Mouse (Mus musculus): ENCODE results near the gene Slx4ip. TPM values are rescaled to one million over a fixed set of nuclear protein-coding genes. Genes with fewer than 3 reads are reported as not detected.
"Not testable (repeated sequence)": the region's sequence is repeated elsewhere in the genome, so short reads cannot be mapped to it uniquely, and the experiment has no call there.

The Slx4ip gene
- 4.0 and 4.8 TPM in 2 replicates for polyA plus RNA-seq (2014; fragmentation: Nextera tagmentation; extraction: Ambion mirVana)

DNA sequence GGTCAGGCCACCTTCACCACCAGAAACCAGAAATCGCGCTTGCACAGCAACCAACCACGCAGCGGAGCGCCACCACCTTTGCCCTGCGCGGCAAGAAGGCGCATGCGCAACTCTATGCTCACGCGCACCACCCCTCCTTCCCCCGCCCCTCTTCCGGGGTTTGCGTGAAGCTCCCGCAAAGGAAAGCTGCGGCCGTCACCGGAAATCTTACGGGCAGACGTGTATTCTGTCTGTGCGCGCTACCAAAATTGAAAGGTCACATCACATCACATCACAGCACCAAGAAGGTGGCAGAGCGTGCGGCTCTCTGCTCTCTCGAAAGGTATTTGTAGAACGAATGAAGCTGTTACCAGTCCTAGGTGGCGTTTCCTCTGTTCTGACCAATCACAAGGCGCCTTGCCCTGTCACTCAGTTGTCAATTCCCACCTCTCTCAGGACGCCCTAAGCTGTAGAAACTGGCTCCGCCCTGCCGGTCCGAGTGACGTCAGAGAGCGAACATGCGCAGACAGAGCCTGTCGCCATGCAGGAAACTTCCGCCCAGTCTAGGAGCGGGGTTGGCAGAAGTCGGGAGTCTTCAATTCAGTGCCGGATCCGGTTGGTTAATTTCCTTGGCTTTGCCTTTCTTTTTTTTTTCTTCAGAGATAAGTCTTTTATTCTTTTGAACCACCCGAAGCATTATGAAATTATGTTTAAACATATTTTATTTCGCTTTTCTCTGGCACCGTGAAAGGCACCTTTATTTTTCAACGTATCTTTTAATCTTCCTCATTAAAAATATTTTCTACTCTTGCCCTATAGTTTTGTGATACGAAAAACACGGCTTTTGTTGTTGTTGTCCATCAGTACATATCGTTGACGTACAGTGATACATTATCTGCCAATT lies at the start of gene Slx4ip, which contains the start of the genes AL731706.1 and Mkks:
Gene Slx4ip (plus strand): TSS at position 151 of the 883 bp plus-strand sequence.
Gene AL731706.1 (minus strand): TSS at position 322 of the 883 bp plus-strand sequence.
Gene Mkks (minus strand): TSS at position 322 of the 883 bp plus-strand sequence.
- Histone ChIP-seq H3K27ac (replicated peaks in 1 of 2; ENCODE audit: control insufficient read depth in 1 of 2, insufficient read depth in 1 of 2, low read depth in 2 of 2, low read length in 2 of 2) (peak within 1 kb of the TSS; percentile 95 to 99), H3K36me3 (ENCODE audit: control insufficient read depth, insufficient read depth, low read length) (0 out of 2 replicates have a peak, but pooled peaks cover 3% of the 10 kb centered on the region), H3K9me3 (ENCODE audit: control insufficient read depth, low read length) (no peaks in the 10 kb centered on the region), H3K4me2 (ENCODE audit: low read length) (peak within 1 kb of the TSS; percentile 68), H3K4me1 (ENCODE audit: control insufficient read depth in 2 of 2, insufficient read depth in 2 of 2, low read length in 2 of 2) (peaks cover 0 to 5% of the 10 kb centered on the region in 2 experiments; a peak in 1 of 4 replicates), H3K4me3 (ENCODE audit: control insufficient read depth in 1 of 2, insufficient read depth in 1 of 2, low read depth in 1 of 2, low read length in 2 of 2) (peak within 1 kb of the TSS; percentile 87 to 95), H3K27me3 (ENCODE audit: control insufficient read depth, insufficient read depth, low read length) (no peaks in the 10 kb centered on the region), H3K9ac (ENCODE audit: low read length) (peak within 1 kb of the TSS; percentile 87)
- peak; percentile 99 for ATAC-seq (ENCODE audit: insufficient number of reproducible peaks, insufficient read depth, low FRiP score, low read depth)
- WGBS = under 1% methylated on average over 49 of the region's 49 CpGs

DNA sequence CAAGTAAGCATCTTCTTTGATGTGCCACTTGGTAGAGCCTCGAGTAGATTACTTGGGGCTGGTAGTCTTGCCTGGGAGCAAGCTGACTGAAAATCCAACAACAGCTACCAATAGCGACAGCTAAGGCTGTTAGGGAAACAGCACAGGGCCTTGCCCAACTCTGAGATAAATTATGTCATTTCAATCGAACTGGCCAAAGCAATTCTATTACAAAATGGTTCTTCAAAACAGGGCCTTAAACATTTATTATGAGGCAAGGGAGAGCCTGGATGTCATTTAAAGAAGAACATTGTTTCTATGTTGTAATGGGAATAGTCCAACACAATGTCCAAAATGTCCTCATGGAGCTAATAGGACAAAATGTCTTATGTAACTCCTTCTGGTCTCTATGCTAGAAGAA lies 40.7 kb upstream of the Slx4ip start:
- Histone ChIP-seq H3K27ac (replicated peaks in 1 of 2; ENCODE audit: control insufficient read depth in 1 of 2, insufficient read depth in 1 of 2, low read depth in 2 of 2, low read length in 2 of 2) (no peak overlapping the region), H3K4me3 (ENCODE audit: control insufficient read depth in 1 of 2, insufficient read depth in 1 of 2, low read depth in 1 of 2, low read length in 2 of 2) (no peak overlapping the region), H3K9ac (ENCODE audit: low read length) (no peak overlapping the region), H3K27me3 (ENCODE audit: control insufficient read depth, insufficient read depth, low read length) (no peaks in the 10 kb centered on the region), H3K9me3 (ENCODE audit: control insufficient read depth, low read length) (no peaks in the 10 kb centered on the region), H3K36me3 (ENCODE audit: control insufficient read depth, insufficient read depth, low read length) (no peaks in the 10 kb centered on the region), H3K4me2 (ENCODE audit: low read length) (no peak overlapping the region), H3K4me1 (ENCODE audit: control insufficient read depth in 2 of 2, insufficient read depth in 2 of 2, low read length in 2 of 2) (no peaks in the 10 kb centered on the region)
- ATAC-seq (ENCODE audit: insufficient number of reproducible peaks, insufficient read depth, low FRiP score, low read depth) = no peak
- 65% methylated on average over 3 of the region's 3 CpGs for WGBS

DNA sequence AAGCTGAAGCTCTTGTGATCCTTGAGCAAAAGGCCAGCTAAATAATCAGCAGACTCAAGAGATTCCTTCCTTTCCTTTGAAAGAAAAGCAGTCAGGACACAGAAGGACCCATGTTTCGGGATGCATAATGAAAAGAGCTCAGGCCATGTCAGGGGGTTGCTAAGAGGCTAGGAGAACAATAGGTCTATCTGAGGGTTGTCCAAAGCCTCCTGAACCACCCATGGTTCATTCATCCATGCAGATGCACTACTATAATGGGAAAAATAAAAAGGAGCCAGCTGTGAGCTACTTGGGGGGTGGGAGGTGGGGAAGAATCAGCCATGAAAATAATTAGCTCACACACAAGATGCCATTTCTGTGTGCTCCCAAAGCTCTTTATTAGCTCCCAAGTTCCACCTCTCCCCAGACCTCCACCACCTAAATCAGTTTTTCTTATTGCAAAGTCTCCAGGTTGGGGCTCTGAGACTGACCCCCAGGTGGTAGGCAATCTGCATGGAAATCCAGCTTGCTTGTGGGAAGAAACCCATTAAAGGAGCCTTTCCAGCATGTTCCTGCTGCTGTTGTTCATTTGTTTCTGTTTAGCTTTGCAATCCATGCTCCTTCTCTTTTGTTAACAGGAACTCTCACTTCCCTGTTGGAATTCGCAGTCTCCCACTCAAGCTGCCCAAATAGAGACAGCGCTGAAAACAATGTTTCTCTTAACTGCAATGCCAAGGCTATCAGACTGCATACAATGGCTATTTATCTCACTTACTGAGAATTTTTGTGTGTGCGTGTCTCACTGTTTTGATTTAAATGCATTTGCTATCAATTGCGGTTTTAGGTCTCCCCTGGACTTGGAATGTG lies 36.3 kb upstream of the Slx4ip start:
- Histone ChIP-seq H3K9ac (ENCODE audit: low read length) (no peak overlapping the region), H3K4me3 (ENCODE audit: control insufficient read depth in 1 of 2, insufficient read depth in 1 of 2, low read depth in 1 of 2, low read length in 2 of 2) (no peak overlapping the region), H3K36me3 (ENCODE audit: control insufficient read depth, insufficient read depth, low read length) (no peaks in the 10 kb centered on the region), H3K27me3 (ENCODE audit: control insufficient read depth, insufficient read depth, low read length) (no peaks in the 10 kb centered on the region), H3K27ac (replicated peaks in 1 of 2; ENCODE audit: control insufficient read depth in 1 of 2, insufficient read depth in 1 of 2, low read depth in 2 of 2, low read length in 2 of 2) (no peak overlapping the region), H3K9me3 (ENCODE audit: control insufficient read depth, low read length) (no peaks in the 10 kb centered on the region), H3K4me2 (ENCODE audit: low read length) (no peak overlapping the region), H3K4me1 (ENCODE audit: control insufficient read depth in 2 of 2, insufficient read depth in 2 of 2, low read length in 2 of 2) (no peaks in the 10 kb centered on the region)
- no peak for ATAC-seq (ENCODE audit: insufficient number of reproducible peaks, insufficient read depth, low FRiP score, low read depth)
- 50% methylated on average over 5 of the region's 5 CpGs for WGBS

DNA sequence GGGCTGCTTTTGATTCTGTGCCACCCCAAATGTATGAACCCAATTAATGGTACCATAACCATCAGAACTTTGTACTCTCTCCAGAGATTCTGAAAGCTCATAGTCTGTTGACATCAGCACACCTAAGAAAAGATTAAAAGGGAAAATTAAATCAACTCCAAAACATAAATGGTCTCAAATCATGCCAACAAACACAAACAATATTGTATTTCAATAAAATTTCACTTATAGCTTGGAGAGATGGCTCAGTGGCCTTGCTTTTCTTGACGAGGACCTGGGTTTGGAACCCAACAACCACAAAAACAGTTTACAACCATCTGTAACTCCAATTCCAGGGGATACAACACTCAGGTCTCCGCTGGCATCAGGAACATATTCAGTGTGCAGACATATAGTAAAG lies 5.4 kb upstream of the Slx4ip start, which contains the start of gene AL731706.2:
Gene AL731706.2 (minus strand): TSS at position 101 of the 400 bp plus-strand sequence.
- H3K9me3 ChIP-seq (ENCODE audit: control insufficient read depth, low read length) = no peaks in the 10 kb centered on the region
- ATAC-seq (ENCODE audit: insufficient number of reproducible peaks, insufficient read depth, low FRiP score, low read depth) = no peak
- no peak within 1 kb of the TSS for H3K9ac ChIP-seq (ENCODE audit: low read length)
- 99% methylated on average over 2 of the region's 2 CpGs for WGBS
- H3K27ac ChIP-seq (replicated peaks in 1 of 2; ENCODE audit: control insufficient read depth in 1 of 2, insufficient read depth in 1 of 2, low read depth in 2 of 2, low read length in 2 of 2) = no peak within 1 kb of the TSS
- H3K4me3 ChIP-seq (ENCODE audit: control insufficient read depth in 1 of 2, insufficient read depth in 1 of 2, low read depth in 1 of 2, low read length in 2 of 2) = no peak within 1 kb of the TSS
- H3K4me2 ChIP-seq (ENCODE audit: low read length) = no peak within 1 kb of the TSS
- peaks cover 51% of the 10 kb centered on the region for H3K36me3 ChIP-seq (ENCODE audit: control insufficient read depth, insufficient read depth, low read length)
- peaks cover 0 to 5% of the 10 kb centered on the region in 2 experiments; a peak in 1 of 4 replicates for H3K4me1 ChIP-seq (ENCODE audit: control insufficient read depth in 2 of 2, insufficient read depth in 2 of 2, low read length in 2 of 2)
- H3K27me3 ChIP-seq (ENCODE audit: control insufficient read depth, insufficient read depth, low read length) = no peaks in the 10 kb centered on the region

DNA sequence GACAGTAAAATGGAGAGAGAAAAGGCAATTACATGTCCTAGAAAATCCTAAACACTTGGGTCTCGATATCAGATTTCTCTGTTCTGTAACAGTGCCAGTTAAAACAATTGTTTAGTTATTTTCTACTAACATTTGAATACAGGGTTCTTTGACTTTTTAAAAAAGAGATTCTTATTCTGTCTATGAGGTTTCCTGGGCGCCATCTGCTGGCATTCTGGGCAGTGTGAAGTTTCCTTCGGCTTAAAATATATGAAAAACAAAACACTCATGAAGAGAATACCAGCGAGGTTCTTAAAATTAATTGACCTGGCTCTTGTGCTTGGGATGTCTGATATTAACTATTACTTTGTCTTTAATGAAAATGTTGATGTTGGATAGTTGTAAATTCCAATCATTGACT lies 4.2 kb upstream of the Slx4ip start:
- ATAC-seq (ENCODE audit: insufficient number of reproducible peaks, insufficient read depth, low FRiP score, low read depth) = no peak
- Histone ChIP-seq H3K27ac (replicated peaks in 1 of 2; ENCODE audit: control insufficient read depth in 1 of 2, insufficient read depth in 1 of 2, low read depth in 2 of 2, low read length in 2 of 2) (no peak overlapping the region), H3K36me3 (ENCODE audit: control insufficient read depth, insufficient read depth, low read length) (peaks cover 38% of the 10 kb centered on the region), H3K4me3 (ENCODE audit: control insufficient read depth in 1 of 2, insufficient read depth in 1 of 2, low read depth in 1 of 2, low read length in 2 of 2) (no peak overlapping the region), H3K9ac (ENCODE audit: low read length) (no peak overlapping the region), H3K27me3 (ENCODE audit: control insufficient read depth, insufficient read depth, low read length) (no peaks in the 10 kb centered on the region), H3K4me2 (ENCODE audit: low read length) (no peak overlapping the region), H3K4me1 (ENCODE audit: control insufficient read depth in 2 of 2, insufficient read depth in 2 of 2, low read length in 2 of 2) (peaks cover 0 to 5% of the 10 kb centered on the region in 2 experiments; a peak in 1 of 4 replicates), H3K9me3 (ENCODE audit: control insufficient read depth, low read length) (no peaks in the 10 kb centered on the region)
- 68% methylated on average over 4 of the region's 4 CpGs for WGBS

DNA sequence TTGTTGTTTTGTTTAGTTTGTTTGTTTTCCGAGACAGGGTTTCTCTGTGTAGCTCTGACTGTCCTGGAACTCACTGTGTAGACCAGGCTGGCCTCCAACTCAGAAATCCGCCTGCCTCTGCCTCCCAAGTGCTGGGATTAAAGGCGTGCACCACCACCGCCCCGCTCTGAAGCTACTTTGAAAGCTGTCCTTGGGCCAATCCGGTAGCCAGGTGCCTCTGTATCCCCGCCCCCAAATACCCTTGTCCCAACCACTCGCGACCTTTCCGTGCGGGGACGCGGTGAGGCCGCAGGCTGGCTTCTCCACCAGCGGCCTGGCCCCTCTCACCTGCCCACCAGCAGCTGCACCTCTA lies 326 bp upstream of the Slx4ip start:
- H3K9me3 ChIP-seq (ENCODE audit: control insufficient read depth, low read length); H3K4me1 ChIP-seq (ENCODE audit: control insufficient read depth in 2 of 2, insufficient read depth in 2 of 2, low read length in 2 of 2); H3K36me3 ChIP-seq (ENCODE audit: control insufficient read depth, insufficient read depth, low read length); H3K27me3 ChIP-seq (ENCODE audit: control insufficient read depth, insufficient read depth, low read length): not testable (repeated sequence)
- peak overlapping the region; percentile 87 to 90 for H3K4me3 ChIP-seq (ENCODE audit: control insufficient read depth in 1 of 2, insufficient read depth in 1 of 2, low read depth in 1 of 2, low read length in 2 of 2)
- 4% methylated on average over 15 of the region's 15 CpGs for WGBS
- H3K9ac ChIP-seq (ENCODE audit: low read length) = peak overlapping the region; percentile 87
- H3K4me2 ChIP-seq (ENCODE audit: low read length) = peak overlapping the region; percentile 68
- peak overlapping the region; percentile 95 to 99 for H3K27ac ChIP-seq (replicated peaks in 1 of 2; ENCODE audit: control insufficient read depth in 1 of 2, insufficient read depth in 1 of 2, low read depth in 2 of 2, low read length in 2 of 2)
- ATAC-seq (ENCODE audit: insufficient number of reproducible peaks, insufficient read depth, low FRiP score, low read depth) = peak; percentile 62

DNA sequence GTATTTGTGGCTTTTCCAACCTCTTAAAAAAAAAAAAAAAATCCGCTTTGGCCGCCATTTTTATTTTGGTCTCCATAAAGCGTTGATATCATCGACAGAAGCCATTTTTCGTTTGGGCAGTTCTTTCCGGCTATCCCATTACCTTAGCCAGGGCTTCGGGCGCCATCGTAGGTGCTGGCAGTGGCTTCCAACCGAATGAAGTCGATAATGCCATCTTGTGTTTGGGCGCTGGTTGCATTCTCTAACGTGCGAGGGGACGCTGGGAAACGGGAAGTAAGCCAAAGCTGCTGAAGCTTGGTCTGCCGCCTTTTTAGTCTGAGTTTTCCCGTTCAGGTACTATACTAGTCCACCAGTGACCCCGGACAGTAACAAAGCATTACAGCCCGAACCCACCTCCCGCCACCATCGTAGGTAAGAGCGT lies 943 bp downstream of the Slx4ip start:
- ATAC-seq (ENCODE audit: insufficient number of reproducible peaks, insufficient read depth, low FRiP score, low read depth) = peak; percentile 77
- peak overlapping the region; percentile 91 to 95 for H3K27ac ChIP-seq (replicated peaks in 1 of 2; ENCODE audit: control insufficient read depth in 1 of 2, insufficient read depth in 1 of 2, low read depth in 2 of 2, low read length in 2 of 2)

More for the DNA sequence above, 943 bp downstream of the Slx4ip start:
- H3K9me3 ChIP-seq (ENCODE audit: control insufficient read depth, low read length) = no peaks in the 10 kb centered on the region
- no peaks in the 10 kb centered on the region for H3K27me3 ChIP-seq (ENCODE audit: control insufficient read depth, insufficient read depth, low read length)
- peak overlapping the region; percentile 81 for H3K9ac ChIP-seq (ENCODE audit: low read length)
- 0 out of 2 replicates have a peak, but pooled peaks cover 3% of the 10 kb centered on the region for H3K36me3 ChIP-seq (ENCODE audit: control insufficient read depth, insufficient read depth, low read length)
- peak overlapping the region; percentile 87 to 95 for H3K4me3 ChIP-seq (ENCODE audit: control insufficient read depth in 1 of 2, insufficient read depth in 1 of 2, low read depth in 1 of 2, low read length in 2 of 2)
- peaks cover 0 to 5% of the 10 kb centered on the region in 2 experiments; a peak in 1 of 4 replicates for H3K4me1 ChIP-seq (ENCODE audit: control insufficient read depth in 2 of 2, insufficient read depth in 2 of 2, low read length in 2 of 2)
- under 1% methylated on average over 23 of the region's 23 CpGs for WGBS
- H3K4me2 ChIP-seq (ENCODE audit: low read length) = peak overlapping the region; percentile 65
